Mouse (Mus musculus) cerebellum, postnatal 10 days (tissue): ENCODE measurements around the gene Med4.
"Not testable (repeated sequence)": the region's sequence is repeated elsewhere in the genome, so short reads cannot be mapped to it uniquely, and the experiment has no call there.

Experiments used
- DNase-seq, 2 experiments: peaks; one replicate each; pipeline ENCODE4 v3.0.0; 2021; ENCODE audit warnings: mixed read lengths in 2 of 2

Gene Med4

DNA sequence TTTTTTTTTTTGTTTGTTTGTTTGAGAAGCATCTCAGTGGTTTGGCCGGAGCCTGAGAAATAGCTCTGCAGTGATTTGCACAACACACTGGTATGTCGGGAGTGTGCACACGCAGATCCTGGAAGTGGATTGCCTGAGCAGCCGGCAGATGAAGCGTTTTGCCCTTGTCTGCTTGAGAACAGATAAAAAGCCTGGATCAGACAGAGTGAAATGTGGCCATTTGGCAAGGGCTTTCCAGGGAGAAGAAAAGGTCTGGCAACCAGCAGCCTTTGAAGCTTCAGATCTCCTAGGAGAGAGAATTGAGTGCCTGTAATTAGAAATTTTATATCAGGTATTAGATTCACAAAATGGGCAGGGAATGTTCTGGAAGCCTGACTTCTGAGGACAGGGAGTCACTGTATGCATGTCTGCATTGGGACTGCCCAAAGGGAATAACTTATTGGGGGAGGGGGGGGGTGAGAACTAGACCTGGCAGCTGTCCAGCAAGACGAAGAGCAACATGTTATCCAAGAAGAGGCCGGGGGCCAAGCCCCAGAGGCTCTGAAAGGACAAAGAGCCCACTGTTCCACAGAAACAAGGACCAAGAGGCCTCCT is 7.1 kb upstream of the Med4 start:
- peak; percentile 83 to 86 for DNase-seq

DNA sequence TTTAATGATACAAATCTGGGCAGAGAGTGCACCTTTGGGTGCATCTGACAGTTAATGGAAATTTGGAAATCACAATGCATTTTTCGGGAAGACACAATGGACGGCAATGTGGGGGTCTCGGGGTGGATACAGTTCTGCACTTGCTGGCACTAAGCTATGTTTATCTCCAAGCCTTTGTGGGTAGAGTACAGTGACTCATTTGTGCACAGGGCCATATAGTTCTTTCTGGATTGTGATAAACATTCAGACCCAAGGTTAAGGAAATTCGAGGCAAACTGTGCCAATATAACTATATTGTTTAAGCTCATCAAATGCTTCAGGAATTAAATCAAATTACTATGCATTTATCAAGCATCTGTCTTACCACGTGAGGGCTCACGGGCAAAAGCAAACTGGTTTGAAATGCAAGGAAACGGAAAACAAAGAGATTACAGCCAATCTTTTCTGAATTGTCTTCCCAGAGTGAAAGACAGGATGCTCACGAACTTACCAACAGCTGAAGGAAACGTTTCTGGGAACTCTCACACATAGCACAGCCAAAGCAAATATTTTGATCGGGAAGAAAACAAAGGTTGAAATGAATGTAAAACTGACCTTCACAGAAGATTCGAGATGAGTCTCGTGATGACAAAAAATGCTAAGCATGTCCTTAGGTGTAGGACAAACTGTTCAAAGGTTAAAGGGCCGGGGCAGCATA is 6.4 kb upstream of the Med4 start:
- DNase-seq: no peak

DNA sequence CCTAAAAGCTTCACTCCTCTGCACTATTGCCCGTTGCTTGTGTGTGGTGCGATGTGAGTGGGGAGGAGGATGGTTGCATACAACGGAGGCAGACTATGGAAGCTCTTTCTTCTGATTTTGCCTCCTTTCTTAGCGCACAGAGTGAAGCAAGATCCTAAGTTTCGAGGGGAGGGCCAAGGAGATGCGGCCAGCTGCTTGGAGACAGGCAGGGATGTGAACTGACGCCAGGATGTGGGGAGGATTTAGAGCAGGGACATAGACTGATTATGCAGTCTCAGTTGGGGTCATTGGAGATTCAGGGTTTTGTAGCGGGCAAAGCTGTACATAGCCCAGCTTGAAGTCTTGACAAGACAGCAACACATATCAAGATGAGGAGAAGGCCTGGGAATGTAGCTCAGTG is 3.5 kb upstream of the Med4 start:
- no peak for DNase-seq

DNA sequence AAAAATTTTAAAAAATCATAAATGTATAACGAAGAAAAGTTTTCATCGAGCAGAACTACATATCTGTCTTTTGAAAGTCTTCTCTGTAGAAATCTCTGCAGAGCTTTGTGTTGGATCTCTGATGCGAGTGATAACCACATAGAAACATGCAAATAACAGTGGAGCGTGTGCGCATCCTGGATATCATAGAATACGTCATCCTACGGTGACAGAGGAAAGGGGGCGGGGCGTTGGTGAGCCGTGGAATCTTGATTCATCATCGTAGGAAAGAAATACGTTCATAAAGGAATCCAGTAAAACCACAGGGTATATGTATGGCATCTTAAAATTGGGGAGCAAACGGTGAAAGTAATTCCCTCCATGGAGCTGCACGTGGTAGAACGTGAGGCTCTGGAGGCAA is 2.6 kb upstream of the Med4 start:
- no peak for DNase-seq

DNA sequence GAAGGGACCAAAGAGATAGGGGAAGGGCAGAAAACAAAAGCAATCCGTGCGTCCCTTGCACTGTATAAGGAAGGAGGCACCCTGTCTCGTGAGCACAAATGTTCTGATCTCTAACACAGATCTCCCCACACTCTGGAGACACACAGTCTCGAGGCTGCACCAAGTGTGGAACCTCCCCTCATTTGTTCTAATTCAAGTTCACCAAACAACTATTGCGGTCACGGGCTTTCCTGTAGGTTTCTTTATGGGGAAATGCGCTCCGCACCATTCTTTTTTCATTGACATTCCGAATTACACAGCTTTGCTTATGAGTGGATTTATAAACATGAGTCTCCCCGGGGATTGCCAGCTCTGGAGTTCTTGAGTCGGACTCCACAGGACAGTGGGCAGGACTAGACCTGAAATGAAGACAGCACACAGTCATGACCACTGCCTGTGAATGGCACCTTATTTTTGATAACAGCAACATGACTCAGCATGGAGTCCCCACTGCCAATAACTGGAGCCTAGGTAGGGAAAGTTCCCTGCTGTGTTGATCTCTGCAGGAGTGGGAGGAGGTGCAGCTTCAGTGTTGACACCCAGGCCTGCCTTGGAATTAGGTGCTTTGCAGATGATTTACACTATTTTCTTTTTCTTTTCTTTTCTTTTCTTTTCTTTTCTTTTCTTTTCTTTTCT is 2.0 kb upstream of the Med4 start:
- no peak for DNase-seq

DNA sequence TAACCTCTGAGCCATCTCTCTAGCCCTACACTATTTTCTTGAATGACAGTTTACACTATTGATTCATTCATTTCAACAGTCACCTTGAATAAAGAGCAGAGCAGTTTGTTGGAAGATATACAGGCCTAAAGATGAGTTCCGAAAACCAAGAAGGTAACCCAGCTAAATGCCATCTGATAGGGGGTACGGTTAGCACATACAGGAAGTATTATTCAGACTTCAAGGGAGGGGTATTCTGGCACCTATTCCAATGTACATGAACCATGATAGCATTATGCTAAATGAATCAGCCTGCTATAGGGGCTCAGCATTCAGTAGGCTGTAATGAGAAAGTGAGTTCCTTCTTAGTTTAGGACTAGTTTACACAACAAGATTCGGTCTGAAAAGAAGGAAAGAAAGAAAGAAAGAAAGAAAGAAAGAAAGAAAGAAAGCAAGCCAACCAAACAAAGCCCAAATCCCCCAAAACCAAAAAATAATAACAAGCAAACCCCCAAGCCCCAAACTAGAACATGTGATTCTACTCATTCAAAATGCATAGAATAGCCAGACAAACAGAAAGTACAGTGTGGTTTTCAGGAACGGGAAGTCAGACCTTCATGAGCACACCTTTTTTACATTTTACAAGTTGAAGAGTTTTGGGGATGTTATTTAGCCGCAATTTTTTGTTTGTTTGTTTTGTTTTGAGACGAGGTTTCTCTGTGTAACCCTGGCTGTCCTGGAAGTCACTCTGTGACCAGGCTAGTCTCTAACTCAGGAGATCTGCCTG is 1.0 kb upstream of the Med4 start:
- DNase-seq: no peak

DNA sequence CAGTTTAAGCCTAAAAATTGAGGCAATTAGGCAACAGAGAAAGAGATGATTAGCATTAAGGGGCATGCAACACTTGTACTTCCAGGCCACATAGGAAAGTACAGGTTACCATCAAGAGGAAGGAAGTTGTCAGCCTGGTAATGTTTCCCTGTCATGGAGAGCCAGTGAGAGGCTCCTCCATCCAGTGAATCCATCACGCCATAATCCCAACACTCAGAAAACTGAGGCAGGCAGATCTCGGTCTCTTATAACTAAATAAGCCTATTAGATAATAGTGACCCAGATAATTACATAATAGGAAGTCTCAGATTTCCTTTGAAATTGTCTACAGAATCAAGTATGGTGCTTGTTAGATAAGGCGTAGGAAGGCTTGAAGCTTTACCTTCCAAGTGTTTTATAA is 14.3 kb downstream of the Med4 start:
- no peak for DNase-seq

DNA sequence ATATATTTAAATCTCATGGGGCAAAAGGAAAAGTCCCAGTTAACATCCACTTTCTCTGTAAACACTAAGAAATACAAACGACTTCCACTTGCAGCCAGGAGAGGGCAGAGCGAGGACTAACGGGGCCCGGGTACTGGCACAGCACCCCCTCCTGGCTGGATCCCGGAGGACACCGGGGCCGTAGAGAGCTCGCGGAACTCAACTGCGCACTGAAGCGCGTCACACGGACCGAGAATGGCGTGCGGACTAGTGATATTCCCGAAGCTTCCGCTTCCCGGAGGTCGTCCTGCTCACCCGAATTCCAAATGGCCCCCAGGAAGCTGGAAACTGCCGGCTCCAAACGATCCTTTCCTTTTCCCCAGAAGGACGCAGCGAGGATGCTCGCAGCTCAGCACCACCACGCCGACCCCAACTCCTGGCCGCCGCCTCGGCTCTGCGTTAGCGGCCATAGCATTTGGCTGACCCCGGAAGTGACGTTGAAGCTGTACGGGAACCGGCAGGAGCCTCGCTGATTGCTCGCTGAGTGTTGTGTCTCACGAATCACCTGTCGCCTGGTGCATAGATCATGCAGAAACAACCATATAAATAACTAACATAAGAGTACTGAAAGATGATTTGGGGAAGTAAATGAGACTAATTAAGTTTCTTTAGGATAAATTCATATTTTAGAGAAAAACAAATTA is 15.1 kb downstream of the Med4 start, which contains the start of gene Sucla2:
TSS of gene Sucla2 (plus strand) at position 554 of the 683 bp plus-strand sequence.
- peak; percentile 97 to 98 for DNase-seq

DNA sequence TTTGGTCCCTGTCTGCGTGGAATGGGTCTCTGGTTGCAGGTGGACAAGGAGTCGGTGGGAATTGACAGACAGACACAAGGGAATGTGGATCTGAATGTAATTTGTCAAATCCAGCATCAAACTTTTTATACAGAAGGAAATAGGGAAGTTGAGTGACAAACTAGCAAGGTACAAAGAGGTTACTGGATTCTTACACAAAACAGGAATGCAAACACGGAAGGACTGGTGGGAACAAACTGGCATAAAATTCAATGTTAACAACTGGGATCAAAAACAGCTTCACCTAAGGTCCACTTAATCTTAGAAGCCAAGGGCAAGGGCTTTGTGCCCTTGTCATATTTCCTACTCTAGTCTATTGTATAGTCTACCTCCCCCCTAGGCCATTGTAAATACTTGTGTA is 18.8 kb downstream of the Med4 start:
- not testable (repeated sequence) for DNase-seq

DNA sequence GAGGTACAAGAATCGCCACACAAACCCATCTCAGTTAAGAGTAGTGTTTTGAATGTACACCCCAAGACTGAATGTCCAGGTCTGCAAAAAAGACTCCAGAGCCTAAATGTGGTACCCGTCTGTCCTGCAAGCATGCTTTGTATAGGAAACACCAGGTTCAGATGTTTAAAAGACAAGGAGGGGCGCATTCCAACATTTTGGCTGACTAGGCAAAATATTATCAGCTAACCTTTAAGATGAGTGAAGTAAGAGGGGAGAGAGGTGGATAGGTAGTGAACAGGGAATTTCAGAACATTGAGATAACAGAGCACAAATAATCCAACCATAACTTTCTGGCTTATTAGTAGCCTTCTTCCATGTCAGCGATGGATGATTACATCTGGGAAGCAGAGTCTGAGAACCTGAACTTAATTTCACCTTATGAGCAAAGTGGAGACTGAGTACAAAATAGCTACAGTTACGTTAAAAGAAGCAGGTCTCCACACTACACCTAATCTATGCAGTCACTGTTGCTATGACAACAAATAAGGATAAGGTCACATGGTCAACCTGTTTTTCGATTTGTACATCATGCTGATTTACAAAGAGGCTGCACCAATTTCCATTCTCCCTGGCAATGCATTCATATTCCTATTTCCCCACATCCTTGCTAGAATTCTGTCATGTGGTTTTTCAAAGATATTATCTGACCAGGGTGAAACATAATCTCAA is 24.1 kb downstream of the Med4 start:
- DNase-seq: no peak

DNA sequence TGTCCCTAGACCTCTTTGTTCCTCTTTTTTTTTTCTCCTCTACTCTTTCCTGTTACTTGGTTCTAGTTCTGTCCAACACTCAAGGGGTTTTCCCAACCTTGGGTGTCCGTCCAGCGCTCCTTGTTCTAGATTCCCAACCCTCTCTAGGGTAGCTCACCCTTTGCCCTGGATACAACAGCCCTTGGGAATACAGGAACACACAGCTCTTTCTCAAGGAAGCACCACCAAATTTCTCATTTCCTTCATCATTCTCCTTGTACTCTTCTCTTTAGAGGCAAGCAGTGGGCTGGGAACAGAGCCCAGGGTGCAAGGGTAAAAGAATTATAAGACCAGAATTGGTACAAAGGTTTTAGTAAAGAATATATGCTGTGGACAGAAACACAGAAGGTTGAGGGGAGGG is 25.8 kb downstream of the Med4 start:
- no peak for DNase-seq

DNA sequence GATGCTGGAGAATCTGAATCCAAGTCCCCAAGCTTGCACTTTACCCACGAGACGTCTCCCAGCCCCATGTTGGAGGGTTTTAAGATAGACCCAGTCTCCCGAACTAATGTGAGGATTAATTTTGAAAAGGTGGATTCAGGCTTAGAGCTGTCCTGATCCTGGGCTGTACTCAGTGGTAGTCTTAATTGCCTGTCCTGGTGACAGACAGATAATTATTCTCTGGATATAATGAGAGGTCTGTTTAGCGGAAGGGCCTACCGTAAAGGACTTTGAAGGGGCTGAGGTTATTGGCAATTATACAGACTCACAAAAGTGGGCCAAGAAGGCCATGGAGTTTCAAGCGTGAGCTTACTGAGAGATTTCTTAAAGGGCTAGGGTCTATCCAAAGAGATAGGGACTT is 34.0 kb downstream of the Med4 start:
- no peak for DNase-seq

DNA sequence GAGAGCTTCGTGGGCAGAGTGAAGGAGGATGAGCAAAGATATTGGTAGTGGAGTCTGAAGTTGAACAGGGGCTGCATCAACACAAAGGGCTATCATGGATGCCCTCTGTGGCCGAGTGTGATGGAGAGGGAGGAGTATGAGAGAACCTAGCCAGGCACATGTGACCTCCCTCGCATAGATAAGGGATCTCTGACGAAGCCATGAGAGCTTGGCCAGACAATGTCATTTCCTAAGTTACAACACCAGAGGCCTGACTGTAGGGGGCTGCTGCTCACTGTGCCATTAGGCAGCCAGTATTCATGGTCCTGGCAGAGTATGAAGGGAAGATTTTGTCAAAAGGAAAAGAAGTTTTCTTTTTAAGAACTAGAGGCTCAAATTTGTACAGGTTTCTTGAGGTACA is 37.2 kb downstream of the Med4 start:
- no peak for DNase-seq

DNA sequence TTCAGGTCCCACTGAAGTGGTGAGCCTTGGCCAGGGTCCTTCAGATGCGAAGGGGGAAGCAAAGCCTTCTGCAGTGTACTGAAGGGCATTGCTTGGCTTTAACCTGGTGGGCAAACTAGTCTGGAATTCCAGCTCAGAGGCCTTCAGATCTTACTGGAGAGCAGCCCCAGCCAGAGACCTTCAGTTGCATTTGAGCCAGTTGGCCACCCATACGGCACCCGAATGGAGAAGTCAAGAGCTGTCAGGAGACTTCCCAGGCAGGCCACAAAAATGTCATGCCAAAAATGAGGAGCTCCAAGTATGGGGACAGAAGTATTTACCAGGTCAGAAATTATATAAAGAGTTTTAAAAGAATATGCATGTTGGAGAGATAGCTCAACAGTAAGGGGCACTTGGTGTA is 38.2 kb downstream of the Med4 start, which contains the start of gene Nudt15:
TSS of gene Nudt15 (minus strand) at position 192 of the 400 bp plus-strand sequence.
- no peak for DNase-seq

DNA sequence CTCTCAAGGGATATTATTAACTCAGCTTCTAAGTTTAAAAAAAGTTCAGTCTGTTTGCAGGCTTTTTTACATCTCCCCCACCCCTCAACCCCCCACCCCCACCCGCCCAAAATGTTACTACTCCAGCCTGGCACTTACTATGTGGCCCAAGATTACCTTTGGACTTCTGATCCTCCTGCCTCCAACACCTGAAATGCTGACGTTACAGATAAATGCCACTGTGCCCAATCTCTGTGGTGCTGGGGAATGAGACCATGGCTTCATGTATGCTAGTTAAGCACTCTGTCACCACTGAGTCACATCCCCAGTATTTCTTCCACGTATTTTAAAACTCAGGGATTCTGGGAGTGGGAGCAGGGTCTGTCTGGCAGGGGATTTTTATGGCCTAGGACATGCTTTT is 40.5 kb downstream of the Med4 start:
- DNase-seq: no peak

DNA sequence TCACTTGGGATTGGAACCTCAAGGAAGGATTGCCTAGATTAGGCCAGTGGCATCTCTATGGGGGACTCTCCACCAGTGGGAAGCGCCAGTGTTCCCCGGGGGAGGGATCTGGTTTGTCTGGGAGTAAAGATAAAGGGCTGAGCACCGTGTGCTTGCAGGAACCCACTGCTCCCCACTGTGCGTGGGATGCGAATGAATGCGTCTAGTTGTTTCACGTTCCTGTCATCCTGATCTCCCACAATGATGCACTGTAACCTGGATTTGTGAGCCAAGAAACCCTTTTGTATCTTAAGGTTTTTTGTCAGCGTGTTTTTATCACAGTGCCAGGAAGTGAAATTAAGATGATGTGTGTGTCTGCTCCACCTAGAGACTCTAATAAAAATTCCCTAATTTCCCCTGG is 40.9 kb downstream of the Med4 start:
- no peak for DNase-seq

DNA sequence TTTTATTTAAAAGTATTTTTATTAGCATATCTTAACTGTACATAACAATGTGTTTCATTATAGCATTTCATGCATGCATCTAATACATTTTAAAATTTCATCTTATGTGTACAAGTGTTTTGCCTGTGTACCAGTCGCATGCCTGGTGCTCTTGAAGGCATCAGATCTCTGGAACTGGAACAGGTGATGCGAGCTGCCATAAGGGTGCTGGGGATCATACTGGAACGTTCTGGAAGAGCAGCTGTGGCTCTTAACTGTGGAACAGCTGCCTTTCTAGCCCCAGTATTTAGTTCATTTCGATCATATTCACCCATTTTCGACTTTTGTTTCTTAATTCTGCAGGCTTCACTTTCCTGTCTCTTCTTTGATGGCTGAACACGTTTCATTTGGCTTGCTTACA is 41.3 kb downstream of the Med4 start:
- DNase-seq: no peak

DNA sequence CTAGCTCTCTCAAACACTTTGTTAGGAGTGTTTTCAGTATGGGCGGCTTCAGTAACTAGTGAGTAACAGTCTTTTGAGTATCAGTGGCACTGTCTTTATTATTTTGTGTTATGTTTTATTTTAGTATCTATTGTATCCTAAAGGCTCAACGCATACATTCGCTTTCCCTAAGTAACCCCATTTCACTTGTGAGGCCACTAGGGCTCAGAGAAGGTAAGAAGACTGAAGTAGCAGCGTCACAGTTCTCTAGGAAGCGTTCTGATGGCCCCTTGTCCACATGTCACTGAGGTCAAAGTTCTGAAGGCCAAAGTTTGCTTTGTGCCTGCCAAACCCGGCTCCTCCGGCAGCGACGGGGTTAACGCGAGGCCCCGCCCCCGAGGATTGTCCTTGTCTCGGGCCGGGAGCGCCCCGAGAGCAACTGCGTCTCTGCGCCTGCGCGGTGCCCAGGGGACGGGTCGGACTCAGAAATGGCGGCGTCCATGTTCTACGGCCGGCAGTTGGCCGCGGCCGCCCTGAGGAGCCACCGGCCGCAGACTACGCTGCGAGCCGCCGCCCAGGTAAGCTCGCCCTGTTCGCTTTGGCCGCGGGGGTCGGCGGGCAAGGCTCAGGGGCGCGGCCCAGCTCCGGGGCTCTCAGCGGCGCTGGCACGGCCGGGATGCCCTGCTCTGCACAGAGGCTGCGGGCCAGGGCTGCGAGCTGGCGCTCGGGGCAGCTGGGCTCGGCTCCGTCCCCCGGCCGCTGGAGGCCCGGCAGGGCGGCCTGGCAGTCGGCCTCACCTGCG is 42.7 kb downstream of the Med4 start:
- peak; percentile 98 to 99 for DNase-seq

DNA sequence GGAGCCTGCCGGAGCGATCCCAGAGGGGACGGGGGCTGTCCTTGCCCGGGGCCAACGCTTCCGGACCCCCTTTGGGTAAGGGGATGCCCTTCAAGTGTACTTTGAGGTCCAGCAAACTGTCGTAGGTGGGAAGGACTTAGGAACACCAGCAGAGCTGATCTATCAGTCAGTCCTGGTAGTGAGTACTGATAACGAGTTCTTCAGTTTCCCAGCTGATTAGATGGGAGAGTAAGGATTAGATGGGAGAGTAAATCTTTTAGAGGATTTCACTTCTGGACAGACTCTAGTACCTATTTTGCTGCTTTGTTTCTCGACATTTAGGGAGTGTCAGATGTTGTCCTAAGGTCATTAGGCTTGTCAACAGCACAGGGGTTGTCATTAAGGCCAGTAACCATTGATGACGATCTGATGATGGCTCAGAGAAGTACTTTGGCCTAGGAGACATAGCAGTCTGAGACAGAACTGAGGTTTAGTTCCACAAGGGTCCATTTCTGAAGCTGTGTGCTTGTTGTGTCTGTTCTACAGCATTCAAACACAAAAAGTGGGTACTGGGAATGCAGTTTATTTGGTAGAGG is 43.4 kb downstream of the Med4 start:
- peak in 1 of 2 experiments; percentile 2 for DNase-seq
